Mouse (Mus musculus) limb, embryonic 14.5 days (tissue): Measurements from ENCODE around the gene Sipa1l2. TPM values are rescaled to one million over a fixed set of nuclear protein-coding genes. Genes with fewer than 3 reads are reported as not detected.

Source experiments
- ATAC-seq: fragments of 200-750 bp; cut with Nextera tagmentation; 2 replicates; pipeline ENCODE4 v1.8.0; 2017; ENCODE audit warnings: low read depth, moderate number of reproducible peaks, moderate TSS enrichment; ENCODE audit not compliant: low FRiP score
- DNase-seq: peaks from one replicate; pipeline ENCODE4 v3.0.0-alpha.2; 2015; ENCODE audit warnings: low spot score
- H3K27ac ChIP-seq: fragments of 300-500 bp; sonication (generic); replicated peaks from 2 replicates; pipeline ENCODE4 v1.5.1; 2014; ENCODE audit warnings: low read depth, mild to moderate bottlenecking, low read length, moderate library complexity, mixed read lengths
- H3K27me3 ChIP-seq: fragments of 300-500 bp; sonication (generic); 2 replicates; pipeline ENCODE4 v1.6.1; 2014; ENCODE audit warnings: low read length, mixed read lengths; ENCODE audit not compliant: control insufficient read depth, insufficient read depth
- H3K36me3 ChIP-seq: fragments of 300-500 bp; sonication (generic); 2 replicates; pipeline ENCODE4 v1.6.1; 2014; ENCODE audit warnings: mild to moderate bottlenecking, low read length, moderate library complexity, mixed read lengths; ENCODE audit not compliant: control insufficient read depth, insufficient read depth
- H3K4me1 ChIP-seq: fragments of 300-500 bp; sonication (generic); 2 replicates; pipeline ENCODE4 v1.6.1; 2014; ENCODE audit warnings: antibody characterized with exemption, low read length, mixed read lengths; ENCODE audit not compliant: control insufficient read depth, insufficient read depth
- H3K4me2 ChIP-seq: fragments of 300-500 bp; sonication (generic); replicated peaks from 2 replicates; pipeline ENCODE4 v1.6.1; 2014; ENCODE audit warnings: low read depth, mild to moderate bottlenecking, low read length, moderate library complexity; ENCODE audit not compliant: severe bottlenecking
- H3K4me3 ChIP-seq: fragments of 300-500 bp; sonication (generic); replicated peaks from 2 replicates; pipeline ENCODE4 v1.5.1; 2014; ENCODE audit warnings: low read length
- H3K9ac ChIP-seq: fragments of 300-500 bp; sonication (generic); 2 replicates; pipeline ENCODE4 v1.6.1; 2014; ENCODE audit warnings: mild to moderate bottlenecking, low read depth, low read length, moderate library complexity; ENCODE audit not compliant: severe bottlenecking
- H3K9me3 ChIP-seq: fragments of 300-500 bp; sonication (generic); 2 replicates; pipeline ENCODE4 v1.6.1; 2016; ENCODE audit warnings: low read length; ENCODE audit not compliant: control insufficient read depth
- POLR2A ChIP-seq: fragments of 200-500 bp; IDR thresholded peaks from 2 replicates; pipeline ENCODE4 v1.8.0; 2012; ENCODE audit warnings: inconsistent platforms, mild to moderate bottlenecking, moderate library complexity, borderline replicate concordance; ENCODE audit not compliant: insufficient read depth, insufficient read length; ENCODE audit errors: extremely low read depth
- WGBS: fragments of 180-500 bp; shearing (Covaris S2); extraction: QIAGEN DNeasy Blood & Tissue Kit; methylation state at CpG from one replicate; pipeline ENCODE4 v1.1.7; 2014; 5-methylcytosine and 5-hydroxymethylcytosine counted together
- polyA plus RNA-seq, 2 experiments: library from polyadenylated mRNA; depleted of rRNA in 1 of 2; stranded (reverse) in 1 of 2; unstranded in 1 of 2; fragments of >200 nt; fragmentation: Nextera tagmentation in 1 of 2; extraction: Ambion mirVana in 1 of 2; gene quantifications; 2 replicates each; pipeline versions ENCODE4 v1.2.1 to v1.2.3; 2012 to 2014

Gene Sipa1l2
- 21.6 and 24.8 TPM in 2 replicates for polyA plus RNA-seq (2012; rRNA removed)
- 11.6 and 12.4 TPM in 2 replicates for polyA plus RNA-seq (2014; fragmentation: Nextera tagmentation; extraction: Ambion mirVana)

GRCm38 (mm10) chr8:125569533-125570365 lies at the start of gene Sipa1l2:
Gene Sipa1l2 (minus strand): TSS chr8:125569808.
- peak within 1 kb of the TSS; percentile 94 for H3K4me2 ChIP-seq
- peaks cover 17% of the 10 kb centered on the region for H3K4me1 ChIP-seq
- H3K36me3 ChIP-seq = no peaks in the 10 kb centered on the region
- ATAC-seq (peak; percentile 89), DNase-seq (peak; percentile 95)
- H3K27ac ChIP-seq = peak within 1 kb of the TSS; percentile 34; the same call in 1 of the 2 replicates
- H3K9me3 ChIP-seq = 0 out of 2 replicates have a peak, but pooled peaks cover 3% of the 10 kb centered on the region
- H3K9ac ChIP-seq = peak within 1 kb of the TSS; percentile 72
- WGBS = under 1% methylated on average over 84 of the region's 129 CpGs
- no peaks in the 10 kb centered on the region for H3K27me3 ChIP-seq
- peak; percentile 72; the same call in 1 of the 2 replicates for TF ChIP-seq POLR2A
- peak within 1 kb of the TSS; percentile 71 for H3K4me3 ChIP-seq

GRCm38 (mm10) chr8:125618543-125619335 lies 49.1 kb upstream of the Sipa1l2 start:
- TF ChIP-seq POLR2A = no peak
- H3K4me3 ChIP-seq = no peak overlapping the region
- peaks cover 20% of the 10 kb centered on the region for H3K4me1 ChIP-seq
- no peak overlapping the region for H3K27ac ChIP-seq
- H3K9me3 ChIP-seq = no peaks in the 10 kb centered on the region
- ATAC-seq (no peak), DNase-seq (no peak)
- WGBS = 49% methylated on average over 16 of the region's 16 CpGs
- no peaks in the 10 kb centered on the region for H3K36me3 ChIP-seq
- no peaks in the 10 kb centered on the region for H3K27me3 ChIP-seq
- H3K9ac ChIP-seq = no peak overlapping the region
- H3K4me2 ChIP-seq = no peak overlapping the region

GRCm38 (mm10) chr8:125616935-125617334 lies 47.3 kb upstream of the Sipa1l2 start:
- ATAC-seq (no peak), DNase-seq (no peak)
- WGBS = 59% methylated on average over 5 of the region's 5 CpGs
- Histone ChIP-seq H3K9ac (no peak overlapping the region), H3K27ac (no peak overlapping the region), H3K27me3 (no peaks in the 10 kb centered on the region), H3K36me3 (no peaks in the 10 kb centered on the region), H3K9me3 (no peaks in the 10 kb centered on the region), H3K4me2 (no peak overlapping the region), H3K4me1 (peaks cover 21% of the 10 kb centered on the region), H3K4me3 (no peak overlapping the region)
- TF ChIP-seq POLR2A = no peak

GRCm38 (mm10) chr8:125616039-125616438 lies 46.4 kb upstream of the Sipa1l2 start:
- TF ChIP-seq POLR2A = no peak
- H3K4me3 ChIP-seq = no peak overlapping the region

GRCm38 (mm10) chr8:125613552-125613951 lies 43.9 kb upstream of the Sipa1l2 start:
- 100% methylated on average over 2 of the region's 2 CpGs for WGBS
- Histone ChIP-seq H3K9ac (no peak overlapping the region), H3K27ac (no peak overlapping the region), H3K4me2 (no peak overlapping the region), H3K36me3 (no peaks in the 10 kb centered on the region), H3K27me3 (no peaks in the 10 kb centered on the region), H3K4me1 (peaks cover 17% of the 10 kb centered on the region), H3K4me3 (no peak overlapping the region), H3K9me3 (no peaks in the 10 kb centered on the region)
- ATAC-seq (no peak), DNase-seq (no peak)
- no peak for TF ChIP-seq POLR2A

More at GRCm38 (mm10) chr8:125616039-125616438, 46.4 kb upstream of the Sipa1l2 start:
- Histone ChIP-seq H3K4me2 (no peak overlapping the region), H3K27me3 (no peaks in the 10 kb centered on the region), H3K27ac (no peak overlapping the region), H3K4me1 (peaks cover 28% of the 10 kb centered on the region), H3K36me3 (no peaks in the 10 kb centered on the region), H3K9me3 (no peaks in the 10 kb centered on the region), H3K9ac (no peak overlapping the region)
- DNase-seq (no peak), ATAC-seq (no peak)
- WGBS = 86% methylated on average over 3 of the region's 3 CpGs
